Mouse (Mus musculus): ENCODE results near the gene Hoxb9.

GRCm38 (mm10) chr11:96286739-96287385 is 15.6 kb downstream of the Hoxb9 start:
- TF ChIP-seq POLR2A (IDR thresholded peaks at IDR 0.05; ENCODE audit: insufficient read depth, low read depth, low read length) (no peak), CTCF (IDR thresholded peaks at IDR 0.05; ENCODE audit: insufficient read depth, low read depth, low read length) (no peak)
